Mouse (Mus musculus) kidney, postnatal 25 days (tissue): ENCODE measurements around the gene Me1.

Experiments
- DNase-seq, 2 experiments: peaks; one replicate each; pipeline ENCODE4 v3.0.0; 2021; ENCODE audit warnings: mixed read lengths in 2 of 2

Me1 gene

GRCm38 (mm10) chr9:86592676-86593668, 102.8 kb downstream of the Me1 start:
- DNase-seq: no peak

- no peak for DNase-seq
These were observed 108.5 kb downstream of the Me1 start for GRCm38 (mm10) chr9:86587019-86587795.

- DNase-seq: peak; percentile 63 to 76
These were observed 112.0 kb downstream of the Me1 start for GRCm38 (mm10) chr9:86583740-86584139.

- DNase-seq: peak in 1 of 2 experiments; percentile 11
These were observed 116.1 kb downstream of the Me1 start for GRCm38 (mm10) chr9:86579657-86580056.

GRCm38 (mm10) chr9:86575178-86575577, 120.6 kb downstream of the Me1 start:
- no peak for DNase-seq

GRCm38 (mm10) chr9:86573616-86574303, 122.0 kb downstream of the Me1 start:
- peak in 1 of 2 experiments; percentile 30 for DNase-seq

GRCm38 (mm10) chr9:86572636-86573291, 123.0 kb downstream of the Me1 start:
- DNase-seq: peak; percentile 86 to 93

GRCm38 (mm10) chr9:86572196-86572595, 123.6 kb downstream of the Me1 start:
- DNase-seq: no peak

- DNase-seq: peak; percentile 97
These were observed 124.1 kb downstream of the Me1 start, which contains the start of the genes Pgm3 and Rwdd2a for GRCm38 (mm10) chr9:86571540-86572135. Gene Pgm3 (minus strand): TSS chr9:86571842. Gene Rwdd2a (plus strand): TSS chr9:86571991.

GRCm38 (mm10) chr9:86570946-86571345, 124.8 kb downstream of the Me1 start:
- no peak for DNase-seq

GRCm38 (mm10) chr9:86570261-86570890, 125.4 kb downstream of the Me1 start:
- DNase-seq: peak; percentile 30 to 53

GRCm38 (mm10) chr9:86569314-86569910, 126.3 kb downstream of the Me1 start:
- peak; percentile 21 to 53 for DNase-seq

GRCm38 (mm10) chr9:86560543-86560942, 135.2 kb downstream of the Me1 start:
- peak; percentile 74 to 77 for DNase-seq

- DNase-seq: no peak
These were observed 141.1 kb downstream of the Me1 start for GRCm38 (mm10) chr9:86554641-86555040.

GRCm38 (mm10) chr9:86553886-86554285, 141.9 kb downstream of the Me1 start:
- peak in 1 of 2 experiments; percentile 13 for DNase-seq

- no peak for DNase-seq
These were observed 145.0 kb downstream of the Me1 start for GRCm38 (mm10) chr9:86550717-86551116.

GRCm38 (mm10) chr9:86549637-86550162, 146.1 kb downstream of the Me1 start:
- DNase-seq: no peak

GRCm38 (mm10) chr9:86544559-86544958, 151.2 kb downstream of the Me1 start:
- DNase-seq: no peak

GRCm38 (mm10) chr9:86543451-86543850, 152.3 kb downstream of the Me1 start:
- no peak for DNase-seq

GRCm38 (mm10) chr9:86534071-86534470, 161.7 kb downstream of the Me1 start:
- DNase-seq: no peak
